ENCODE assay signal across 11 mouse cellular contexts in the genomic region with DNA sequence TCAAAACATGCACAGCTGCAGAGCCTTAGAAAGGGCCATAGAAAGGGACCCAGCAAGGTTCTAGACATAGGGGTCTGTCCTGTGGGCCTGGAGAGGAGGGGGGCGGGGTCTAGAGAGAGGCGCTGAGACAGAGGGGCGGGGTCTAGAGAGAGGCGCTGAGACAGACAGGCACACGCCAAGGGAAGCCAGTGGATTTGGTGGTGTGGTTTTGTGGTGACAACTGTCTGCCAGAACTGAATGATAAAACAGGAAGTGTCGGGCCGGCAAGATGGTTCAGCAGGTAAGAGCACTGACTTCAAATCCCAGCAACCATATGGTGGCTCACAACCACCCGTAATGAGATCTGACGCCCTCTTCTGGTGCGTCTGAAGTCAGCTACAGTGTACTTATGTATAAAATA. TPM values are rescaled to one million over a fixed set of nuclear protein-coding genes. Genes with fewer than 3 reads are reported as not detected.
DNase-seq lines count a peak whose midpoint lies in the region; ATAC-seq and TF ChIP-seq lines count a peak whose summit lies in the region.
"Had no signal": no experiment of that assay in that cellular context is flagged by ENCODE, and none has a peak within 500 bp of the region (broad histone marks: within the 10 kb centered on the region; RNA-seq: fewer than 3 reads in every experiment).

No protein-coding gene starts in this region.

- ATAC-seq in kidney, embryonic 14.5 days (ENCODE audit: low FRiP score, low TSS enrichment) = peak; percentile 34; the same call in 1 of the 2 replicates
- ATAC-seq in CD4-positive, CD25-positive, alpha-beta regulatory T cell, adult 4 months = peak; percentile 99
- no peak for ATAC-seq in intestine, postnatal 0 days

- DNase-seq in kidney, postnatal 10 days = no peak
- peak; percentile 91 for DNase-seq in induced T-regulatory cell, adult 2 months (ENCODE audit: low read depth)
- peak; percentile 56 to 73 for DNase-seq in spleen, postnatal 4 days (ENCODE audit: low spot score in 2 of 2)
- DNase-seq in layer of hippocampus, postnatal 14 days (ENCODE audit: low spot score in 2 of 2) = no peak
- DNase-seq in cerebellum, postnatal 36 days = no peak
- DNase-seq: heart, postnatal 10 days; kidney, postnatal 36 days; retina, postnatal 1 day had no signal

- 39% methylated on average over 10 of the region's 10 CpGs for WGBS in kidney, embryonic 14.5 days
- 42% methylated on average over 10 of the region's 10 CpGs for WGBS in intestine, postnatal 0 days

- no peak overlapping the region for H3K9ac ChIP-seq in kidney, embryonic 14.5 days (ENCODE audit: low read depth, low read length)
- no peak overlapping the region for H3K9ac ChIP-seq in intestine, postnatal 0 days (ENCODE audit: low read depth, low read length)

- TF ChIP-seq CTCF in intestine, postnatal 0 days (IDR thresholded peaks at IDR 0.05; ENCODE audit: low read depth) = no peak

- no peak overlapping the region for H3K27ac ChIP-seq in kidney, embryonic 14.5 days (ENCODE audit: low read depth, low read length)
- H3K27ac ChIP-seq in intestine, postnatal 0 days (ENCODE audit: low read depth, low read length) = no peak overlapping the region

- H3K4me1 ChIP-seq in kidney, embryonic 14.5 days (ENCODE audit: control insufficient read depth, insufficient read depth, low read length) = no peaks in the 10 kb centered on the region
- H3K4me1 ChIP-seq in intestine, postnatal 0 days (replicated peaks; ENCODE audit: control insufficient read depth, insufficient read depth, low read length) = no peaks in the 10 kb centered on the region

- no peaks in the 10 kb centered on the region for H3K36me3 ChIP-seq in kidney, embryonic 14.5 days (ENCODE audit: control insufficient read depth, insufficient read depth, low read length)
- H3K36me3 ChIP-seq in intestine, postnatal 0 days (ENCODE audit: control insufficient read depth, insufficient read depth) = no peaks in the 10 kb centered on the region

- no peaks in the 10 kb centered on the region for H3K9me3 ChIP-seq in kidney, embryonic 14.5 days (ENCODE audit: control insufficient read depth, low read length)
- no peaks in the 10 kb centered on the region for H3K9me3 ChIP-seq in intestine, postnatal 0 days (ENCODE audit: control insufficient read depth)

- no peak overlapping the region for H3K4me2 ChIP-seq in kidney, embryonic 14.5 days (replicated peaks; ENCODE audit: low read depth, low read length)
- no peak overlapping the region for H3K4me2 ChIP-seq in intestine, postnatal 0 days (replicated peaks; ENCODE audit: low read depth)

- no peak overlapping the region for H3K4me3 ChIP-seq in kidney, embryonic 14.5 days (ENCODE audit: low read length)
- H3K4me3 ChIP-seq in intestine, postnatal 0 days (ENCODE audit: low read depth, low read length) = no peak overlapping the region

- H3K27me3 ChIP-seq in kidney, embryonic 14.5 days (ENCODE audit: control insufficient read depth, insufficient read depth, low read length) = no peaks in the 10 kb centered on the region
- no peaks in the 10 kb centered on the region for H3K27me3 ChIP-seq in intestine, postnatal 0 days (replicated peaks; ENCODE audit: control insufficient read depth, insufficient read depth, low read length)

RNA-seq across cellular contexts. Expression of a gene that starts 19.1 kb away (rescaled TPM):
- 10.7 and 19.9 TPM in 2 replicates for polyA plus RNA-seq in kidney, embryonic 14.5 days (2014; fragmentation: Nextera tagmentation; extraction: Ambion mirVana)
- polyA plus RNA-seq in CD4-positive, CD25-positive, alpha-beta regulatory T cell, adult 4 months (2017; shearing (Covaris generic)) = 10 to 100 TPM; 26.1 to 42.4 TPM
- total RNA-seq in layer of hippocampus, postnatal 14 days (2021) = 1 to 10 TPM; 4.6 to 4.8 TPM
- polyA plus RNA-seq in intestine, postnatal 0 days (2015; fragmentation: Nextera tagmentation; extraction: Ambion mirVana) = 18.0 and 18.1 TPM in 2 replicates

Comparison
In these comparisons a context has a peak if more than half of its experiments do, and no peak if none do; other contexts are left out.
1. DNase-seq: peak in induced T-regulatory cell, adult 2 months (single experiment) and spleen, postnatal 4 days (2 of 2); none in kidney, postnatal 10 days (single experiment), layer of hippocampus, postnatal 14 days (0 of 2) and cerebellum, postnatal 36 days (0 of 2).